Mouse (Mus musculus) right cerebral cortex, postnatal 4 days (tissue): ENCODE data around the gene Fam161a.

Experiments used
- DNase-seq: peaks from one replicate; pipeline ENCODE4 v3.0.0-alpha.2; 2022

Fam161a gene

DNA sequence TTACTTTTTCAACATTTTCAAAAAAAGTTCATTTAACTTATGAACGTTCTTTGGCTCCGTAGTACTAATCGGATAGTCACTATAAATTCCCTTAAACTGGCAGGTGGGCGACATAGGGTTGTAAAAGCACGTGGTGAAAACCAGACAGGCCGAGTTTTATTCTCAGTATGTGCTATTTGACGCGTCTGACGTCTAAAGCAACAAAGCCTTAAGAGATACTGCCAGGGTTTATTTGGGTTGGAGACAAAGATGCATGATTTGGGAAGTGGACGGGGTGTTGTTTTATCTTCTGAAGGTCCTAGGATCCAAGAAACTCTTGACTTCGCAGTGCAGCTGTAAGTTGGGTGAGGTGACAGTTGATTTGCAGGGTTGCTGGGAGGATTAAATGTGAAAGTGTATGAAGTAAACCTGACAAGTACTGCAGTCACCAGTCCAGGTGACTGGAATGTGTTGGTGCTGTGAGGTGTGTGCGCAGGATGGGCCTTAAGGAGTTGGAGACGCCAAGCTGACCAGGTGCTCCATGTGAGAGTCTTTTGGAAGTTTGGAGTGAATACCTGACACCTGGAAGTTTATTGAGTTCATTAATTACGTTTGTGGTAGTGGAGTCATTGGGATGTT lies 16.0 kb upstream of the Fam161a start:
- no peak for DNase-seq

DNA sequence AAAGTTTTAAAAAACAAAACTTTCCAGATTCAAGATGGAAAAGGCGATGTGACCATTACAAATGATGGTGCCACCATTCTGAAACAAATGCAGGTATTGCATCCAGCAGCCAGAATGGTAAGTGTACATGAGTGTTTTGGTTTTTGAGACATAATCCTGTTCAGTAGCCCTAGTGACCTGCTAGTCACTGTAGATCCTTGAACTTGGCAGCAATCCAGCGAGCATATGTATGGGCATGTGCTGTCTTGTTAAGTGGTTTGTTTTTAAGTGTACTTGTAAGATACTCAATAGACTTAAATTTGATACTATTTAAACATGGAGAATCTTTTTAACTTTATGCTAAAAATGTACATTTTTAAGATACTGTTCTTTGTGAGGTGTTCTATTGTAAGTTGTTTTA lies 13.1 kb upstream of the Fam161a start:
- no peak for DNase-seq

GRCm38 (mm10) chr11:22995461-22995860 lies 11.9 kb upstream of the Fam161a start:
- no peak for DNase-seq

DNA sequence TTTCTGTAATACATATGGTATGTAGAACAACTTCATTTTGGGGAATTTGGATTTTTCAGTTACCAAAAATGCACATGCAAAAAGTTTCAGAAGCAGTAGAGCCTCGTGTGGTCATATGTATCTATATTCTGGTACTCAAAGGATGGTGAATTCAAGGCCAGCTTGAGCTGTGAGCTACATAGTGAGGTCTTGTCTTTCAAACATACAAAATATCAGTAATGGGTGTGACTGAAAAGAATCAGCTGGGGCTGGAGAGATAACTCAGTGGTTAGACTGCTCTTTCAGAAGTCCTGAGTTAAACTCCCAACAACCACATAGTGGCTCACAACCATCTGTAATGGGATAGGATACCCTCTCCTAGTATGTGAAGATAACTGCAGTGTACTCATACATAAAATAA lies 9.0 kb upstream of the Fam161a start:
- DNase-seq = no peak

DNA sequence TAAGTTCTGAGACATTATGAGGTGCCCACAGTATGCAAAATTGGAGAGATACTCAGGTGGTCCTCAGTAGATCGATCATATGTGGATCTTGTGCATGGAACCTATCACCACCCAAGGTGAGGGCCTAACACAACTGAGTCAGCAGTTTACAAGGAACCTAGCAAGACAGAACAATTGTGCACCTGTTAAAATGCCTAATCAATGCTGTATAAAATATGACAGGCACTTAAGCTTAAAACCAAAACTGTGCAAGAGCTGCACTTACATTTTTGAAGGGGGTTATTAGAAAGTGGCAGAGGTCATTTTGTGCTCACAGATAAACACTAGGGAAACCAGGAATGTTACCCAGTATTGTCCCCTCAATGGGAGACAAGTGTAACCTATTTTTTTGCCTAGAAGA lies 2.1 kb upstream of the Fam161a start:
- DNase-seq = no peak

GRCm38 (mm10) chr11:23007166-23007480 lies 208 bp upstream of the Fam161a start:
- DNase-seq = no peak

GRCm38 (mm10) chr11:23008181-23008823 lies 971 bp downstream of the Fam161a start:
- DNase-seq = peak; percentile 73

DNA sequence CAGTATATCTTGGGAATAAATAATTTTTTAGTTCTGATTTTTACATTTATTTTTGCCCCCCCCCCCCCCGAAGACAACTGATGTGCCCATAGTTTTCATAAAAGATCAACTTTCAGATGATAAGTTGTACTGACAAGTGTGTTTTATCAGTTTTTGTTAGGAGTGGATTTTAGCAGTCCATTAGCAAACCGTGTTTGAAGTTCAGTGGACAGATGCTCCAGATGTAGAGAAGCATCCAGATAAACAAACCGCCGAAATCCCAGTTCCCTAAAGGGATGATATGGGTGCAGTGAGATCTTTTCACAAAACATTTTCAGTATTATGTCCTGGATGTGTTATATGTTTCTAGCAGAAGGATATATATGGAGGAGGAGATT lies 1.5 kb downstream of the Fam161a start:
- DNase-seq = no peak

GRCm38 (mm10) chr11:23013096-23013495 lies 5.8 kb downstream of the Fam161a start:
- no peak for DNase-seq

- DNase-seq = no peak
These were observed 6.4 kb downstream of the Fam161a start for GRCm38 (mm10) chr11:23013580-23014294.

- no peak for DNase-seq
These were observed 7.7 kb downstream of the Fam161a start for GRCm38 (mm10) chr11:23014996-23015395.

GRCm38 (mm10) chr11:23017943-23018342 lies 10.6 kb downstream of the Fam161a start:
- DNase-seq = no peak

DNA sequence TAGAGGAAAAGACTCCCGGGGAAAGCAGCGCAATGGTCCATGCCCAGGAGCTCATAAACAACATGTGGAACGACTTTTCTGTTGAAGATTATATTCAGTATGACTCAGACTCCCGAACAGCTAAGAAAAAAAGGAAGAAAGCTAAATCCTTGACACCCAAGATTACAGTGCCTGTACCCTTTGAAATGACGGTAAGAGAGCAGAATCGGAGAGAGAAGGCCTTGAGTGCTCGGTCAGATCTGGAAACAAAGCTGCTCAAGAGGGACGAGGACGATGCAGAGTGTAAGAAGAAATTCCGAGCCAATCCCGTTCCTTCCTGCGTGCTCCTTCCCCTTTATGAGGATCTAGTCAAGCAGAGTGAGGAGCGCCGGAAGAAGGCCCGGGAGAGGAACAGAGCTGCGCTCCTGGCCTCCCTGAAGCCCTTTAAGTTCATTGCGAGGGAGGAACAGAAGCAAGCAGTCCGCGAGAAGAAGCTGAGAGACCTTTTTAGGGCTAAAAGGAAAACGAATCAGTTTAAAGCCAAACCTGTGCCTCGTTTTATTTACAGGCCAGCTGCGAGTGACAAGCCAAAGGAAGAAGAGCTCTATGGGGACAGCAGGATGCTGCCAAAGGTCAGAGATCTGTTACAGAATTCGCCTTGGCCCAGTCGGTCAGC lies 12.9 kb downstream of the Fam161a start:
- DNase-seq = no peak

DNA sequence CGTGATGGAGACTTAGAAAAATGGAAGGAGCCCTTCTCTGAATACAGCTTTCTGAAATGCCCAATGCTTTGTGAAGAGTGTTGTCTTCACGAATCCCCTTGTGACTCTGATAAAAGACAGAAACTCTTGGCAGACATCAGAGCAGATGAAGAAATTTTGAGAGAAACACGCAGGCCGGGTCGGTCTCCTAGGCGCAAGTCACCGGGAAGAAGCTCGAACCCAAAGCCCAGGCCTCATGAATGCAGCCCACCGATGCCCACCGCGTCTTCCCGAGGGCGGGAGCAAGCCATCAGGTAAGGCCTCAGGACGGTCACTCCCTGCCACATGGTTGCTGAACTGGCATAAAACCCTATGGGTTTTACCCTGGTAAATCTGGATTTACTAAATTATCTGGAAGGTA lies 13.5 kb downstream of the Fam161a start:
- no peak for DNase-seq

- no peak for DNase-seq
These were observed 15.8 kb downstream of the Fam161a start for GRCm38 (mm10) chr11:23023155-23023554.

DNA sequence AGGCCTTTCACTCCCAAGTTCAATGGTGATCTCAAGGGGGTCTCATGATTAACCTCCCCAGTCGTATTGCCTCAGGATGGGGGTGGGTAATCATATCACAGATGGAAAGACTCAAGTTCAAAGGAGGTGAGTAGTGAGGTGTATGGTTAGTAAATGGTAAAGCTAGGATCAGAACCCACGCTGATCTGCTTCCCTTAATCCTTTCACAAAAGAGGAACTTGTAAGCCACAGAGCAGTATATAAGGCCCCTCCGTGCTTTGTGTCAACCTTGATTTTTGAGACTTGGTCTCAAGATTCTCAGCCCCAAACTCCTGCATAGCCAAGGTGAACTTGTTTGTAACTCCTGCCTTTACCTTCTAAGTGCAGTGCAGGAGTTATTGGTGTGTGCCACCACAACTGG lies 16.8 kb downstream of the Fam161a start:
- no peak for DNase-seq

DNA sequence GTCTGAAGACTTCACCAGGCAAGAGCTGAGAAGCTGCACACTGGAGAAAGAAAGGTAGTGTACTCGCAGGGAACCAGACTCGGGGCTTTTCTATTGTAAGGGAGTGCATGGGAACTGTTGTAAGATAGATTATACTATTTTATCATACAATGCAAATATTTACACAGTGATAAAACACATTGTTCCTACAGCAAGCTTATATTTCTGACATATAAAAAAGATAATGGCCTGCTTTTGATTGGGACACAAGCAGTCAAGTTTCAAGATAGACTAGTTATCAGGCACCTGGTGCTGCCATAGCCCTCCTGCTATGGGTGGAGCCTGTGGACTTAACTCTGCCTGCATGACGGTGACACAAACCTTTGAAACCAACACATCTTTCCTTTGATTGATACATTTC lies 21.6 kb downstream of the Fam161a start:
- no peak for DNase-seq

- DNase-seq = no peak
These were observed 22.1 kb downstream of the Fam161a start for GRCm38 (mm10) chr11:23029399-23029798.

DNA sequence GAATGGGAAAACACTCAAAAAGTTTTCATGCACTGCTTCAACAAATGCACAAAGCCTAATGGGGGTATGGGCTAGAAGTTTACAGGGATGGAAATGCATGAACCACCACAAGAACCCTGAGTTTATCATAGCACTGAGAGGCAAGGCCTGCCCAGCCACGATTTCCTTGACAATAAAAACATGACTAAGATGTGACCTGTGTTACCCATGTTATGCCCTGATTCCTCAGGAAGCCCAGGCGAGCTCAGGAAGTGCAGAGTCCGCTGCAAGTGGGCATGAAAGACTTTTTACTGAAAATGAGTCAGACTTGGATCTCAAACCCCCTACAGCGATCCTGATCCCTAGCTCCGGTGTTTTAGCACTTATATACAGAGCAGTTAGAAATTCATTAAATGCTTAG lies 39.9 kb downstream of the Fam161a start:
- DNase-seq = no peak

GRCm38 (mm10) chr11:23047663-23048582 lies 40.6 kb downstream of the Fam161a start:
- no peak for DNase-seq

DNA sequence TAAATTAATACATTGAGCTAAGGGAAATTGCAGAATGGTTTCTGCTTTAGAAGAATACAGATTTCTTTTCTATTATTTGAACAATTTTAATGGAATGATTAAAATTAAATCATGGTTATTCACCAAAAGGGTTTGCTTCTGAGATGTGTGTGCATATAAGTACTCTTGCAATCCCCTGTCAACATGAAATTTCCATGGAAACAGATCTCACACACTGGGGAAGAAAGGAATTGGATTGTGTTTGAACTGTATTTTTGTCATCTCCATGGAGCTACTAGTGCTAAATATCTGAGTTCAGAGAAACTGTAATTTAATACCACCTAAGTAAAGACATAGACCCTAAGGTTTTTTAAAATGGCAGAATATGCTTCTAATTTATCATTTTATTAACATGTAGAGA lies 42.3 kb downstream of the Fam161a start:
- DNase-seq = no peak

DNA sequence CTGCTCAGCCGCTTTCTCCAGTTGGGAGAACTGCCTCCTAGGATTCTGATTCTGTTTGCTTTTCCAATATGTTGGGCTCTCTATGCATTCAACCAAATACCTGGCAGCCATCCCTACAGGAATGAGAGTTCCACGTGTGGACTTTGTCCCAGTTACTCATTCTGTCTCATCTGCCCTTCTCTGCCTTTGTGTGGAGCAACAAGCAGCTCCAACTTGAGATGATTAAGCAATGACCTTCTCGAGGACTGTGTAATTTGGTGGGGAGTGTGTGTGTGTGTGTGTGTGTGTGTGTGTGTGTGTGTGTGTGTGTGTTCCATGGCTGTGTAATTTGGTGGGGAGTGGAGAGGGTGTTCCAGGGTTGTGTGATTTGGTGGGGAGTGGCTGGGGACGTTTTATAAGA lies 45.0 kb downstream of the Fam161a start:
- no peak for DNase-seq

GRCm38 (mm10) chr11:23063153-23063552 lies 55.8 kb downstream of the Fam161a start:
- DNase-seq = no peak
